Mouse (Mus musculus) small intestine, adult 2 months (tissue): Measurements from ENCODE around the gene Phactr1.

Source experiments
- CTCF ChIP-seq: fragments of 200-500 bp; IDR thresholded peaks from 2 replicates; pipeline ENCODE4 v1.5.1; 2012; ENCODE audit warnings: low read depth, mild to moderate bottlenecking, control low read depth, inconsistent platforms, low read length, moderate library complexity, mixed read lengths; ENCODE audit not compliant: insufficient replicate concordance, insufficient read length; ENCODE audit errors: extremely low read depth
- POLR2A ChIP-seq: fragments of 200-500 bp; IDR thresholded peaks from 2 replicates; pipeline ENCODE4 v1.6.1; 2012; ENCODE audit warnings: low read depth, mild to moderate bottlenecking, control low read depth, inconsistent platforms, low read length, moderate library complexity

GRCm38 (mm10) chr13:42944106-42944505 is 263.7 kb downstream of the Phactr1 start:
- TF ChIP-seq CTCF (no peak), POLR2A (no peak)
